Mouse (Mus musculus): ENCODE data around the gene Bmp8b. TPM values are rescaled to one million over a fixed set of nuclear protein-coding genes. Genes with fewer than 3 reads are reported as not detected.
"Not testable (repeated sequence)": the region's sequence is repeated elsewhere in the genome, so short reads cannot be mapped to it uniquely, and the experiment has no call there.

The Bmp8b gene
- polyA plus RNA-seq, 1 experiment from 2014 or later = 0.06 TPM

DNA sequence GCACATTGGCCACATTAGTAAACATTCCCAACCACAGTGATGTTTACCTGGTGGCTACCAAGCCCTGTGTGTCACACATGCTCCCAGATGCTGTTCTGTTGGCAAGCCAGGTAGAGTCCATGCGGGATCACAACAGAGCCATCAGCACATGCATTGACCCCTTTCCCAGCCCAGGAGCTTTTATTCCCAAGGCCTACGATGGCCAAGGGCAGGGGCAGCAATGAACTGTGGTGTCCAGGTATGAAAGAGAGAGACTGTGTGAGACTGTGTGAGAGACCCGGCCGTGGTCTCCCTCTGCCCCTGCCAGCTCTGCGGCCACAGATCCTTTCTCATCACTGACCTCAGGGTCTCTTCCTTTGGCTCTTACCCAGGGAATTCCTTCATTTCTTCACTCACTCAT, 3.1 kb downstream of the Bmp8b start:
- CTCF ChIA-PET = no interaction called here
- H3K27me3 ChIP-seq = no peaks in the 10 kb centered on the region
- TF ChIP-seq CTCF (IDR thresholded peaks at IDR 0.05) = no peak
- in situ Hi-C loops (cut with MboI; ENCODE audit: low pct_unique_long_range_greater_than_20kb) = loop anchor here (5.0 kb wide), 1 partner anchor 229 kb away; no protein-coding TSS in a partner anchor
- DNase-seq (ENCODE audit: low read depth, low spot score) (no peak), ATAC-seq (no peak)
- POLR2A ChIA-PET = no interaction called here

DNA sequence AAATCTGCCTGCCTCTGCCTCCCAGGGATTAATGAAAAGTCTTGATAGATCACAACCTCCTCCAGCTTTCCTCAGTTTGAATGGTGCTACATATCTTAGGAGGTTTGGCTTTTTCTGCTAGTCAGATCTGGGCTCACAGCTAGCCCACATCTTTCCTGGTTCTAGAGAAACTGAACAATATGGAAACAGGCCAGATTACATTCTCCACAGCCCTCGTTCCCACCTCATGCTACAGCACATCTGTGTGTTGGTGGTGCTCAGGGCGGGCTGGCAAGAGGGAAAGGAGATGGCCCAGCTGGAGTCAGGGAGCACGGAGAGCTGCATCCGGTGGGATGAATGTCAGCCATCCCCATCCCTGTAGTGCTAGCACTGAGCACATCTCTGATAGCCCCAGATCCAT, 5.8 kb downstream of the Bmp8b start:
- no peak for DNase-seq (ENCODE audit: low read depth, low spot score)
- no peak for ATAC-seq
- no peaks in the 10 kb centered on the region for H3K27me3 ChIP-seq
- TF ChIP-seq CTCF (IDR thresholded peaks at IDR 0.05) = no peak
- POLR2A ChIA-PET = no interaction called here
- CTCF ChIA-PET = no interaction called here
- in situ Hi-C loops (cut with MboI; ENCODE audit: low pct_unique_long_range_greater_than_20kb) = no loop called here

DNA sequence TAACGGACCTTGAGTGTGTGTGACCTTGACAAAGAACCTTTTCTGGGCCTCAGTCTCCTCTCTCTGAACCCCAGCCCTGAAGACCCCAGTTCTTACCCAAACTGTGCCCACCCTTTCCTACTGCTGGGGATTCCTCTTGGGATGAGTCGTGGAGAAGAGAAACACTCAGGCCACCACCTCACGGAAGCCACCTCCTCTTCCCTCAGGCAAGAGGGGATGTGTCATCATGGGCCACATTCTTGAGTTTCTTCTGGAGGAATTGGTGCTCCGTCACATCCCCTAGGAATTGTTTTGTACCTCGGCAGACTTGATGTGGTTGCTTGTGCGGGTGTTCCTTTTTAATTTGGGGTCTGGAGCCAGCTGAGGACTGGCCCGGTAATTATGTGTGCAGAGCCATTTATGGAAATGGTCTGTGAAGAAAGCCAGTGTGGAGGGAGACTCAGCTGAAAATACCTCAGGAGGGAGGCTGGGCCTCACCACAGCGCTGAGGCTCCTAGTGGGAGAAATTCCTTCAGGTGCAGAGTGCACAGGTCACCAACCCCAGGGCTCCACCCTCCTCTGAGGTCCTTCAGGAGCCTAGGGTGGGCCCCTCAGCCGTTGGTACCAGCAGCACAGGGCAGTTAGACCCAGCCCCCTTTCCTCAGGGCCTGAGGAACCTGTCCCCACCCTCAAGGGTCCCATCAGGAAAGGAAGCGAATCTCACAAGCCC, 6.5 kb downstream of the Bmp8b start:
- CTCF ChIA-PET; DNase-seq (ENCODE audit: low read depth, low spot score); in situ Hi-C loops (cut with MboI; ENCODE audit: low pct_unique_long_range_greater_than_20kb); POLR2A ChIA-PET; ATAC-seq; H3K27me3 ChIP-seq: not testable (repeated sequence)

DNA sequence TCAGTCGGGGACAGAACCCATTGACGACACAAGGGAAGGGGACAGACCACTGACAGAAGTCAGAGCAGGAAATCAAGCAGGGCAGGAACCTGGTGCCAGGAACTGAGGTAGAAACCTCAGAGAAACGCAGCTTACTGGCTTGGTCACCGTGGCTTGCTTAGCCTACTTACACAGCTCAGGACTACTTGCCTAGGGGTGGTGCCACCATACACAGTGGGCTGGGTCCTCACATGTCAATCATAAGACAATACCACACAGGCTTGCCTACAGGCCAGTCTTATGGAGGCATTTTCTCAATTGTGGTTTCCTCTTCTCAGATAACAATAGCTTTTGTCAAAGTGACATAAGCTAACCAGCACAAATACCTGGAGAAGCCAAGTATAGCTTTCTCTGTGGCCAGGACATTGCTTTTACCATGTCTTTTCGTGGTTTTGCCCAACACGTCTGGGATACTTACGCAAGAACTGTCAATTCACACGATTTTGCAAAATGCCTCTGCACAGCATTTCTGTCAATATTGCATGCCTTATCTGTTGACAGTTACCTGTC, 7.3 kb downstream of the Bmp8b start:
- ChIA-PET CTCF (no interaction called here), POLR2A (no interaction called here)
- TF ChIP-seq CTCF (IDR thresholded peaks at IDR 0.05) = no peak
- in situ Hi-C loops (cut with MboI; ENCODE audit: low pct_unique_long_range_greater_than_20kb) = no loop called here
- no peak for ATAC-seq
- peaks cover 3% of the 10 kb centered on the region for H3K27me3 ChIP-seq
- no peak for DNase-seq (ENCODE audit: low read depth, low spot score)

DNA sequence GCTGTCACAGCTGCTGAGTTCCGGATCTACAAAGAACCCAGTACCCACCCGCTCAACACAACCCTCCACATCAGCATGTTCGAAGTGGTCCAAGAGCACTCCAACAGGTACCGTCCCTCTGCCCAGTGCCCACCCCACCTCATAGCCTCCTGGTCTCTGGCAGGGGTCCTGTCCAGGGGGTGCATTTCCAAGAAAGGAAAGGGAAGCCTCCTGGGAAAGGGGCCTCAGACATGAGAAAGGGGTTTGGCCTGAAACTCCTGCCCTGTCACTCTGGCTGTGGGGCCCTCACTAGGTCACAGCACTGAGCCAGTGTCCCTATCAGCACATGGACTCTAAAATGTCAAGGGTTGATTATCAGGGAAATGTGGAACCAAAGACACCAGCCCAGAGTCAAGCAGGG, 9.7 kb downstream of the Bmp8b start:
- CTCF ChIA-PET; in situ Hi-C loops (cut with MboI; ENCODE audit: low pct_unique_long_range_greater_than_20kb); POLR2A ChIA-PET; DNase-seq (ENCODE audit: low read depth, low spot score); H3K27me3 ChIP-seq; ATAC-seq: not testable (repeated sequence)

DNA sequence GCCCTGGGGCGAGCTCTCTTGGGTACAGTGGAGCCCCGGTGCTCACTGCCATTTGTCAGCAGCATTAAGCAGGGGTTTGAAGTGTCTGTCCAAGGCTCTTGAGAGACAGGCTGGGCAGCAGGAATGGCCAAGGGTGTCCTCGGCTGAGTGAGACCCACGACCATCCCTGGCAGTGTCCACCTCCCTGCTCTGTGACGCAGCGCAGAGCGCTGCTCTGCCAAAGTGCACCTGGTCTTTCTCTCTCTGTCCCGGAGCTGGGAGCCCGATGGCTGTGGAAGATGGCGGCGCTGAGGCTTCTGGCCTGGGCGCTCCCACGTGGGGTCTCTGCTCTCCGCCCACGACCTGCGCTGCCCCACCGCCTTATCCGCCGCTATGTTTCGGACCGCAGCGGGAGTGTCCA, 11.0 kb downstream of the Bmp8b start, which contains the start of gene Oxct2b:
Oxct2b (plus strand) TSS at position 256 of the 400 bp plus-strand sequence.
- ChIA-PET POLR2A (no interaction called here), CTCF (no interaction called here)
- H3K27me3 ChIP-seq = peaks cover 3% of the 10 kb centered on the region
- in situ Hi-C loops (cut with MboI; ENCODE audit: low pct_unique_long_range_greater_than_20kb) = no loop called here
- TF ChIP-seq CTCF (IDR thresholded peaks at IDR 0.05) = no peak
- DNase-seq (ENCODE audit: low read depth, low spot score) (no peak), ATAC-seq (no peak)

DNA sequence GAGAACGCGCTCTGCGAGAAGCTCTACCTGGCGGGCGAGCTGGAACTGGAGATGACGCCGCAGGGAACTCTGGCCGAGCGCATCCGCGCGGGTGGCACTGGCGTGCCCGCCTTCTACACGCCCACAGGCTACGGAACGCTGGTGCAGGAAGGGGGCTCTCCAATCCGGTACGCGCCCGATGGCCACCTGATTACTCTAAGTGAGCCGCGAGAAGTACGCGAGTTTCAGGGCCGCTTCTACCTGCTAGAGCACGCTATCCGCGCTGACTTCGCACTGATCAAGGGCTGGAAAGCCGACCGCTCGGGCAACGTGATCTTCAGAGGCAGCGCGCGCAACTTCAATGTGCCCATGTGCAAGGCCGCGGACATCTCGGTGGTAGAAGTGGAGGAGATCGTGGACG, 11.7 kb downstream of the Bmp8b start:
- CTCF ChIA-PET; DNase-seq (ENCODE audit: low read depth, low spot score); H3K27me3 ChIP-seq; in situ Hi-C loops (cut with MboI; ENCODE audit: low pct_unique_long_range_greater_than_20kb); ATAC-seq; POLR2A ChIA-PET: not testable (repeated sequence)

DNA sequence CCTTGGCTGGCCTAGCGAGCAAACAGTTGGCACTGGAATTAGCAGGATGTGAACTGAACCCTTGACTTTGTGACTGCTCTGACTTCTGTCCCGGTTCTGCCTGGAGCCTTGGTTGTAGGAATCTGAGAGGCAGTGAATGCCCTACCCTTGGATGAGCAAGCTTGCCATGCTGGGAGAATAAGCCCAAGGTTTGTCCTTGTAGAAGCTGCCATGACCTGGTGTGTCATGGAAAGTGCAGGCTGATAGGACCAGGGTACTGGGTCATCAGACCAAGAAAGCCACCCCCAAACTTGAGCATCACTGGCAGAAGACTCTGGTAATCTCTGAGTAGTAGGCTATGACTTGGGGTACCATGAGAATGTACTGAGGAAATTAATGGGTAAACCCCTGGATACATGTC, 16.3 kb downstream of the Bmp8b start:
- POLR2A ChIA-PET = no interaction called here
- in situ Hi-C loops (cut with MboI; ENCODE audit: low pct_unique_long_range_greater_than_20kb) = loop anchor here (5.0 kb wide), 1 partner anchor 196 kb away; no protein-coding TSS in a partner anchor
- ATAC-seq = no peak

DNA sequence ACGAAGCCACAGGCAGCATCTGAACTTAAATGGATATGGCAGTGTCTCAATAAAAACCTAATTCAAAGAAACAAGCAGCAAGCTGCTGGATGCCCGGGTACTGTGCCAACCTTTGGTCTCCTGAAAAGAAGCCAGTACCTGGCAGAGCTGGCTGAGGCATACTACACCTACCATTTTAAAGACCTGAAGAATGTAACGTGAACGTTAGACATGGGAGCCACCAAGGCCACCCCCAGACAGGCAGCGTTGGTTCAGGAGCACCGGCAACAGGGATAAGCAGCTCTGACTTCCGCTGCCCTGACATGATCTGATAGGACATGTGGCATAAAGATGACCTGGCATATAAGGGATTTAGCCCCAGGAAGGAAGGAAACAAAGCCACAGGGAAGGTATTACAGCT, 21.7 kb downstream of the Bmp8b start:
- in situ Hi-C loops (cut with MboI; ENCODE audit: low pct_unique_long_range_greater_than_20kb) = no loop called here
- TF ChIP-seq CTCF (IDR thresholded peaks at IDR 0.05) = no peak
- ATAC-seq (no peak), DNase-seq (ENCODE audit: low read depth, low spot score) (no peak)
- no peaks in the 10 kb centered on the region for H3K27me3 ChIP-seq
- CTCF ChIA-PET = no interaction called here
- POLR2A ChIA-PET = no interaction called here

More for the DNA sequence above, 16.3 kb downstream of the Bmp8b start:
- DNase-seq (ENCODE audit: low read depth, low spot score) = no peak
- TF ChIP-seq CTCF (IDR thresholded peaks at IDR 0.05) = no peak
- CTCF ChIA-PET = no interaction called here
- no peaks in the 10 kb centered on the region for H3K27me3 ChIP-seq

DNA sequence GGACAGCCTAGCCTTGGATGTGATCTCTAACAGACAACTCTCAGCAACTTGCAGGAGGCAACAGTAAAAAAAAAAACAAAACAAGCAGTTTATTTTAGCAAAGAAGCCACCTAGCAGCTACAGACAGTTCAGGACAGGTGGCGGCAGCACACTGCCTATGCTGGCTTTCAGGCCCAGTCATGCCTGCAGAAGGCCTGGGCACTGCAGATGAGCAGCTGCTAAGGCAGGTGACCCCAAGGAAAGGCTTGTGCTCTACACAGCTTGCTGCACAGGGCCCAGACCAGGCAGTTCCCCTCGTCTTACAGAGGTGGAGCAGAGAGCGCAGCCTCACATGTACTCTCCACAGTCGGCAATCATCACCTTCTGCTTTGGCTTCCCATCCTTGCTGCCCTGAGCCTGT, 22.1 kb downstream of the Bmp8b start:
- no peak for ATAC-seq
- ChIA-PET CTCF (no interaction called here), POLR2A (no interaction called here)
- TF ChIP-seq CTCF (IDR thresholded peaks at IDR 0.05) = no peak
- H3K27me3 ChIP-seq = no peaks in the 10 kb centered on the region
- in situ Hi-C loops (cut with MboI; ENCODE audit: low pct_unique_long_range_greater_than_20kb) = no loop called here
- no peak for DNase-seq (ENCODE audit: low read depth, low spot score)

DNA sequence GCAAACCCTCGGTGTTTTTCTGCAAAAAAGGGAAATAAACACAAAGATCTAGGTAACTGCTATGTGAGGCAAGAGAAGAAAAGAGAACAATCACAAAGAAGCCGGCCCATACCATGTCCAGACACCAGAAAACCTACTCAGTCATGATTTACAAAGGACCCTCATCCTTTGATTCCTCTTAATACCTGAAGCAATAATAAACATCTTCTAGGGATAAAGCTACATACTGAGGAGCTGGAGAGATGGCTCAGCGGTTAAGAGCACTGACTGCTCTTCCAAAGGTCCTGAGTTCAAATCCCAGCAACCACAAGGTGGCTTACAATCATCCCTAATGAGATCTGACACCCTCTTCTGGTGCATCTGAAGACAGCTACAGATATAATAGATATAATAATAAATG, 32.6 kb downstream of the Bmp8b start:
- ATAC-seq (no peak), DNase-seq (ENCODE audit: low read depth, low spot score) (no peak)
- TF ChIP-seq CTCF (IDR thresholded peaks at IDR 0.05) = no peak
- in situ Hi-C loops (cut with MboI; ENCODE audit: low pct_unique_long_range_greater_than_20kb) = no loop called here
- ChIA-PET CTCF (no interaction called here), POLR2A (no interaction called here)
- H3K27me3 ChIP-seq = no peaks in the 10 kb centered on the region
